Mouse (Mus musculus): Measurements from ENCODE around the gene Capns2. TPM values are rescaled to one million over a fixed set of nuclear protein-coding genes. Genes with fewer than 3 reads are reported as not detected.

Gene Capns2
- polyA plus RNA-seq, 1 experiment: 2.8 TPM

GRCm38 (mm10) chr8:92938056-92938455, 36.8 kb downstream of the Capns2 start:
- TF ChIP-seq CTCF (IDR thresholded peaks at IDR 0.05; ENCODE audit: low read depth, low read length): no peak
- TF ChIP-seq POLR2A (IDR thresholded peaks at IDR 0.05; ENCODE audit: borderline replicate concordance, low read depth, low read length): no peak
- Histone ChIP-seq H3K27ac (ENCODE audit: insufficient read depth, low read depth, low read length) (no peak overlapping the region), H3K4me3 (ENCODE audit: insufficient read depth, low read length) (no peak overlapping the region), H3K4me1 (ENCODE audit: control insufficient read depth, insufficient read depth, low read length) (no peaks in the 10 kb centered on the region)

GRCm38 (mm10) chr8:92949071-92949470, 47.9 kb downstream of the Capns2 start:
- Histone ChIP-seq H3K4me3 (ENCODE audit: insufficient read depth, low read length) (no peak overlapping the region), H3K27ac (ENCODE audit: insufficient read depth, low read depth, low read length) (no peak overlapping the region), H3K4me1 (ENCODE audit: control insufficient read depth, insufficient read depth, low read length) (peaks cover 2% of the 10 kb centered on the region; the same call in 1 of the 2 replicates)
- TF ChIP-seq POLR2A (IDR thresholded peaks at IDR 0.05; ENCODE audit: borderline replicate concordance, low read depth, low read length) (no peak), CTCF (IDR thresholded peaks at IDR 0.05; ENCODE audit: low read depth, low read length) (no peak)

- no peak overlapping the region for H3K27ac ChIP-seq (ENCODE audit: insufficient read depth, low read depth, low read length)
- no peak for TF ChIP-seq POLR2A (IDR thresholded peaks at IDR 0.05; ENCODE audit: borderline replicate concordance, low read depth, low read length)
- TF ChIP-seq CTCF (IDR thresholded peaks at IDR 0.05; ENCODE audit: low read depth, low read length): no peak
- H3K4me3 ChIP-seq (ENCODE audit: insufficient read depth, low read length): no peak overlapping the region
Measured at GRCm38 (mm10) chr8:92950639-92951371, 49.6 kb downstream of the Capns2 start.

More at GRCm38 (mm10) chr8:92950639-92951371, 49.6 kb downstream of the Capns2 start:
- H3K4me1 ChIP-seq (ENCODE audit: control insufficient read depth, insufficient read depth, low read length): peaks cover 2% of the 10 kb centered on the region; the same call in 1 of the 2 replicates

Other genes with a start within 250 kb of the Capns2 start
- gene Irx6, start 227.1 kb upstream of the Capns2 start, polyA plus RNA-seq (2012; ENCODE audit: insufficient read depth, insufficient read length, missing spikeins): not detected in 2 replicates
- 0.75 and 2.5 TPM in 2 replicates for gene Mmp2, start 74.1 kb upstream of the Capns2 start, polyA plus RNA-seq (2012; ENCODE audit: insufficient read depth, insufficient read length, missing spikeins)
- gene Lpcat2, start 46.1 kb upstream of the Capns2 start, polyA plus RNA-seq (2012; ENCODE audit: insufficient read depth, insufficient read length, missing spikeins): 130 TPM in 2 replicates
- not detected in 2 replicates for gene Slc6a2, start 58.7 kb downstream of the Capns2 start, polyA plus RNA-seq (2012; ENCODE audit: insufficient read depth, insufficient read length, missing spikeins)
- gene Ces1a, start 146.8 kb downstream of the Capns2 start, polyA plus RNA-seq (2012; ENCODE audit: insufficient read depth, insufficient read length, missing spikeins): not detected in 2 replicates
- gene Ces1b, start 178.6 kb downstream of the Capns2 start, polyA plus RNA-seq (2012; ENCODE audit: insufficient read depth, insufficient read length, missing spikeins): not detected in 2 replicates
- gene Ces1c, start 229.9 kb downstream of the Capns2 start, polyA plus RNA-seq (2012; ENCODE audit: insufficient read depth, insufficient read length, missing spikeins): not detected in 2 replicates